Mouse (Mus musculus): Measurements from ENCODE around the gene Ccdc158.

Ccdc158 gene

GRCm38 (mm10) chr5:92688124-92688523 is 13.1 kb upstream of the Ccdc158 start:
- DNase-seq (ENCODE audit: low spot score): no peak

DNA sequence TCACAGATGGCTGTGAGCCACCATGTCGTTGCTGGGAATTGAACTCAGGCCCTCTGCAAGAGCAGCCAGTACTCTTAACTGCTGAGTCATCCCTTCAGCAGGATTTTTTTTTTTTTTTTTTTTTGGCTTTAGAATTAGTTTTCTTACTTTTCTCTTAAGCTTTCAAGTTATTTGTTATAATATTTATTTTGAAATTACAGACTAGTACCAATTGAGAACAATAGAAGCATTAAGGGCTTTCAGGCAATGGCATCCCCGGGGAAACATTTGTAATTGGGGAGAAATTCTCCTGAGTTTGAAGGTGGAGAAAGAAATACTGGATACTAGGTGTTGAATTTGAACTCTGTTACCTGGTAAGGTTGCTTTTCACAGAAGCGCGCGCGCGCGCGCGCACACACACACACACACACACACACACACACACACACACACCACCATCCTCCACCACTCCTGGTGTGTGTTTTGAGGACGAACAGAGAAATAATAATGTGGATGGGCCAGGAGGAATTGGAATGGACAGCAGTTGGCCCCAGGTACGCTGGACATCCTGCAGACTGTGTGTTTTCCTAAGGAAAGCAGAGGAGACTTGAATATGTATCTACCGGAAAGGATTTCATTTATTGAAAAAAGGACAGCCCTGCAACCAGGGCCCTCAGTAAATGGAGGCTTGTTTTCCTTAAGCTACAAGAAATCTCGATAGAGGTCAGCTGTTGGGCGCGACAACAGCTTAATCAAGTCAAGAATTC is 9.8 kb upstream of the Ccdc158 start:
- DNase-seq (ENCODE audit: low spot score): no peak

GRCm38 (mm10) chr5:92683871-92684475 is 8.9 kb upstream of the Ccdc158 start:
- DNase-seq (ENCODE audit: low spot score): no peak

- no peak for DNase-seq (ENCODE audit: low spot score)
Observed at GRCm38 (mm10) chr5:92683351-92683807, 8.3 kb upstream of the Ccdc158 start, which contains the start of gene Shroom3. Shroom3 (plus strand) TSS chr5:92683435.

GRCm38 (mm10) chr5:92682621-92683348 is 7.7 kb upstream of the Ccdc158 start:
- DNase-seq (ENCODE audit: low spot score): peak; percentile 42

GRCm38 (mm10) chr5:92681861-92682260 is 6.8 kb upstream of the Ccdc158 start:
- DNase-seq (ENCODE audit: low spot score): no peak

GRCm38 (mm10) chr5:92679441-92679840 is 4.4 kb upstream of the Ccdc158 start:
- DNase-seq (ENCODE audit: low spot score): peak; percentile 51

- DNase-seq (ENCODE audit: low spot score): no peak
Observed at GRCm38 (mm10) chr5:92675574-92675920, 476 bp upstream of the Ccdc158 start.

- no peak for DNase-seq (ENCODE audit: low spot score)
Observed at GRCm38 (mm10) chr5:92666860-92667259, 8.2 kb downstream of the Ccdc158 start.

GRCm38 (mm10) chr5:92664321-92664720 is 10.8 kb downstream of the Ccdc158 start:
- no peak for DNase-seq (ENCODE audit: low spot score)

GRCm38 (mm10) chr5:92656256-92656655 is 18.8 kb downstream of the Ccdc158 start:
- DNase-seq (ENCODE audit: low spot score): peak; percentile 67

- DNase-seq (ENCODE audit: low spot score): no peak
Observed at GRCm38 (mm10) chr5:92640861-92641260, 34.2 kb downstream of the Ccdc158 start.

- no peak for DNase-seq (ENCODE audit: low spot score)
Observed at GRCm38 (mm10) chr5:92635891-92636290, 39.2 kb downstream of the Ccdc158 start.

DNA sequence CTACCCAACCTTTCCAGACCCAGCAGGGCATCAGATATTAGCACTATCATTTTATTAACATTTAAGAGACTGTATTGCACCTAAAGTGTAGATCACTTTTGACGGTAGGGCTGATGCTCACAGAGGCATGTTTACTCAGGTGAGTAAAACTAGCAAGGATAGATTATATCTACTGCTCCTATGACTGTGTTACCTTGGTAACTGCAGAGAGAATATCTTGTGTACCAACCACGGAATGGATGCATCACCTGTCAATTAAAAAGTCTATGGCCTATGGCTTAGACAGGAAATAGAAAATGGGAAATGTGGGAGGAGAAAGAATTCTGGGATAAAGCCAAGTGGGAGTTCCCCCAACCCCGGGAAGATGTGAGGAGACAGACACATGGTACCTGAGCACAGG is 40.2 kb downstream of the Ccdc158 start:
- DNase-seq (ENCODE audit: low spot score): no peak

DNA sequence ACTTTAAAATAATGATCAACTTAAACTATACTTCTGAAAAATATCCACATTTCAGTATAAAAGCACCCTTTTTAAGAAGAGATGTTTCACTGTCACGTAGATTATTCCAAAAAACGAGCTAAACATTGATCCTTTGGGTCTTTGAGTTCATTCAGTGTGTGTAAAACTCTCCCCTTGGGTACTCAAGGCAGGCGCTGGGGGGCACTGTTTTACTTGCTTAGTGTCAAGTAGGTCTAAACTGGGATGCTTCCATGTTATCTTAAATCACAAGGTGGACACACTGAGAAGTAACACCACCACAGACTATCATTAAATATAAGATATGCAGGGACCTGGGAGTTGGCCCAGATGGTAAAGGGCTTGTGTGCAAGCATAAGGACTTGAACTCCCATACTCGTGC is 41.5 kb downstream of the Ccdc158 start:
- DNase-seq (ENCODE audit: low spot score): no peak

DNA sequence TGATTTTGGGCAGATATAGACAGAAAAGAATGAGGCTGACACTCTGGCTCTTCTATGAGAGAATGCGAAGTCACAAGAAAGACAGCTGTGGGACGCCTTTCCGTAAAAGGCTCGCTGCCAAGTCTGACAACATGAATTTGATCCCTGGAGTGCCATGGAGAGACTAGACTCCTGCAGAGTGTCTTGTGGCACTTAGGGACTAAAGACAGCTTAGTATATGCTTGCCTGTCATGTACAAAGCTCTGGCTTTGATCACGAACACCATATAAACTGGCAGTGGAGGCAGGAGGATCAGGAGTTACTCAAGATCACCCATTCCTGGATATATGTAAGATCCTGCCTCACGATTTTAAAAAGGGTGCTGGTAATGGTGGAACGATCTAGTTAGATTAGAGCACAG is 47.2 kb downstream of the Ccdc158 start:
- peak; percentile 27 for DNase-seq (ENCODE audit: low spot score)

DNA sequence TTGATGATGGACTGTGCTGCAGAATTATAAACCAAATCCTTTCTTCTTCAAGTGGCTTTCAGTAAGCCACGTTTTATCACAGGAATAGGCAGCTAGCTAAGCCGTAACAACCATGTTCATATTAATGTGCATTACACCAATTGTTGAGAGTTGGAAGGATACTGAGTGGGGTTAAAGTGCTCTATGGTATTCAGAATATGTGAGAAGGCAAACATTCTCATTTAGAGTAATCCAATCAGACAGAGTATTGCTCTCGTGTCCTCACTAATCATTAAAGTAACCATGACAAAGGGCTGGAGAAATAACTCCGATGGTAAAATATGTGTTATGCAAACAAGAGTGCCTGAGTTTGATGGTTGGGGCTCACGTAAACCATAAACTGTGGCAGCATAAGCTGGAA is 53.2 kb downstream of the Ccdc158 start:
- peak; percentile 18 for DNase-seq (ENCODE audit: low spot score)

DNA sequence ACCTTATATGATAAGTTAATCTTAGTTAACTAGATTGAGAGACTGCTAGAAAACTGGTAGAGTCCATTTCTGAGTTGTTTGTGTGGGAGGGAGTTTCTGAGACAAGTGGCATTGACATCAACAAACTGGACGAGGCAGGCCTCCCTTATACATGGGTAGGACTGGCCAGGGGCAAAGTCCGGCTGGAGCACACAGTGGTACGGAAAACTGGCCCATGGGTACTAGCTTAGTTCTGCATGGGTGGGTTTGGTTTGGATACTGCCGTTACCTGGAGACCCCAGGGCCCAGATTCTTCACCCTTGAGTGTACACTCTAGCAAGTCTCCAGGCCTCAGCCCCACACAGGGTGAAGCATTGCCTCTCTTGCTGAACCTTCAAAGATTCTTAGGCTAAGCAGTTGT is 62.3 kb downstream of the Ccdc158 start:
- no peak for DNase-seq (ENCODE audit: low spot score)

GRCm38 (mm10) chr5:92607492-92608229 is 67.4 kb downstream of the Ccdc158 start:
- no peak for DNase-seq (ENCODE audit: low spot score)

GRCm38 (mm10) chr5:92604452-92605247 is 70.4 kb downstream of the Ccdc158 start:
- peak; percentile 70 for DNase-seq (ENCODE audit: low spot score)

All from lung, postnatal 25 days (tissue).